Mouse (Mus musculus): ENCODE measurements around the gene Shank3.

DNA sequence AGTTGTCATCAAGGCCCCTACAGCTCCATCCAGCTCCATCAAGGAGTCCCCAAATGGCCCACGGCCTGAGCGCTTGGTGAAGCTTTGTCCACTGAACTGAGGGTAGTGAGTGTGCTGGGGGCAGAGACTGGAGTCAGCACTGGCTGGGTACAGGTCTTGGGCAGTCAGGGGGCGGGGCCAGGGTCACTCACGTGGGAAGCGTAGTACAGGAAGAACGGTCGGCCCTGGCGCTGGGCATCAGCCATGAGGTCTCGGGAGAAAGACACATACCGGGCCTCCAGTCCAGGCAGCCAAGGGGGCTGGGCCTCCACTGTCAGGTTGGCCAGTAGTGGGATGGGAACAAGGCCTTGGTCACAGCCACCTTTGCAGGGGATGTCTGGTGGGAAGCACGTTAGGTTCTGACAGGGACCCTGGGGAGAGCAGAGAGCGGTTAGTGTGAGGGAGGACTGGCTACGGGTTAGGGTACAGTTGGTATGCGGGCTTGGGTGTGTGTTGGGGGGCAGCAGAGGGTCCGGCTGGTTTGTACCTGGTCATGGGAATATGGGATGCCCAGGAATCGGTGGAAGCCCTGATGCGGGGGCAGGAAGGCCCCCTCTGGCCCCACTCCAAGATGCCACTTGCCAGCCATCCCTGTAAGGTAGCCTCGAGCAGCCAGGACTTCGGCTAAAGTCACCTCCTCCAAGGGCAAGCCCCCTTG lies 24.7 kb upstream of the Shank3 start:
- no peak for TF ChIP-seq CTCF (IDR thresholded peaks at IDR 0.05)
- no peak for TF ChIP-seq POLR2A (IDR thresholded peaks at IDR 0.05; ENCODE audit: insufficient read depth, low read depth, low read length)
- no peak for TF ChIP-seq EP300 (IDR thresholded peaks at IDR 0.05; ENCODE audit: insufficient read depth, low read depth, low read length)
